Mouse (Mus musculus): ENCODE measurements around the gene Zfp740. TPM values are rescaled to one million over a fixed set of nuclear protein-coding genes. Genes with fewer than 3 reads are reported as not detected.
A peak's percentile ranks its signal among the peaks of the same experiment; 100 is the strongest.

The Zfp740 gene
- polyA plus RNA-seq, 1 experiment = 0.44 TPM

GRCm38 (mm10) chr15:102243229-102244190, 40.5 kb downstream of the Zfp740 start:
- Histone ChIP-seq H3K9me3 (ENCODE audit: control insufficient read depth, low read length) (no peaks in the 10 kb centered on the region; the same call in 1 of the 2 replicates), H3K4me1 (ENCODE audit: control insufficient read depth) (peaks cover 21% of the 10 kb centered on the region), H3K36me3 (ENCODE audit: control insufficient read depth) (no peaks in the 10 kb centered on the region), H3K4me3 (replicated peaks) (no peak overlapping the region), H3K27me3 (ENCODE audit: control insufficient read depth) (peaks cover 88% of the 10 kb centered on the region)
- no peak for TF ChIP-seq TAL1 (IDR thresholded peaks at IDR 0.05; ENCODE audit: low read length)
- no peak for TF ChIP-seq GATA1 (IDR thresholded peaks at IDR 0.05; ENCODE audit: low read length)

GRCm38 (mm10) chr15:102244306-102245191, 41.5 kb downstream of the Zfp740 start:
- Histone ChIP-seq H3K4me1 (ENCODE audit: control insufficient read depth) (peaks cover 21% of the 10 kb centered on the region), H3K4me3 (replicated peaks) (no peak overlapping the region), H3K36me3 (ENCODE audit: control insufficient read depth) (no peaks in the 10 kb centered on the region), H3K9me3 (ENCODE audit: control insufficient read depth, low read length) (no peaks in the 10 kb centered on the region; the same call in 1 of the 2 replicates), H3K27me3 (ENCODE audit: control insufficient read depth) (peaks cover 93% of the 10 kb centered on the region)
- TF ChIP-seq TAL1 (IDR thresholded peaks at IDR 0.05; ENCODE audit: low read length) (no peak), GATA1 (IDR thresholded peaks at IDR 0.05; ENCODE audit: low read length) (no peak)

GRCm38 (mm10) chr15:102245461-102245881, 42.4 kb downstream of the Zfp740 start:
- peaks cover 97% of the 10 kb centered on the region for H3K27me3 ChIP-seq (ENCODE audit: control insufficient read depth)
- no peak for TF ChIP-seq GATA1 (IDR thresholded peaks at IDR 0.05; ENCODE audit: low read length)
- no peak for TF ChIP-seq TAL1 (IDR thresholded peaks at IDR 0.05; ENCODE audit: low read length)
- no peaks in the 10 kb centered on the region for H3K36me3 ChIP-seq (ENCODE audit: control insufficient read depth)
- peaks cover 21% of the 10 kb centered on the region for H3K4me1 ChIP-seq (ENCODE audit: control insufficient read depth)
- H3K9me3 ChIP-seq (ENCODE audit: control insufficient read depth, low read length) = no peaks in the 10 kb centered on the region; the same call in 1 of the 2 replicates
- peak overlapping the region; percentile 55 for H3K4me3 ChIP-seq (replicated peaks)

GRCm38 (mm10) chr15:102245891-102246741, 43.1 kb downstream of the Zfp740 start:
- H3K4me3 ChIP-seq (replicated peaks) = peak overlapping the region; percentile 55
- TF ChIP-seq TAL1 (IDR thresholded peaks at IDR 0.05; ENCODE audit: low read length) (no peak), GATA1 (IDR thresholded peaks at IDR 0.05; ENCODE audit: low read length) (no peak)
- no peaks in the 10 kb centered on the region for H3K36me3 ChIP-seq (ENCODE audit: control insufficient read depth)
- H3K4me1 ChIP-seq (ENCODE audit: control insufficient read depth) = peaks cover 21% of the 10 kb centered on the region
- peaks cover 98% of the 10 kb centered on the region for H3K27me3 ChIP-seq (ENCODE audit: control insufficient read depth)
- no peaks in the 10 kb centered on the region; the same call in 1 of the 2 replicates for H3K9me3 ChIP-seq (ENCODE audit: control insufficient read depth, low read length)

GRCm38 (mm10) chr15:102246866-102247251, 43.8 kb downstream of the Zfp740 start:
- Histone ChIP-seq H3K36me3 (ENCODE audit: control insufficient read depth) (no peaks in the 10 kb centered on the region), H3K4me3 (replicated peaks) (peak overlapping the region; percentile 55), H3K9me3 (ENCODE audit: control insufficient read depth, low read length) (no peaks in the 10 kb centered on the region; the same call in 1 of the 2 replicates), H3K4me1 (ENCODE audit: control insufficient read depth) (peaks cover 21% of the 10 kb centered on the region), H3K27me3 (ENCODE audit: control insufficient read depth) (peaks cover 99% of the 10 kb centered on the region)
- TF ChIP-seq TAL1 (IDR thresholded peaks at IDR 0.05; ENCODE audit: low read length) (no peak), GATA1 (IDR thresholded peaks at IDR 0.05; ENCODE audit: low read length) (no peak)

GRCm38 (mm10) chr15:102247252-102248130, 44.4 kb downstream of the Zfp740 start:
- Histone ChIP-seq H3K4me1 (ENCODE audit: control insufficient read depth) (peaks cover 21% of the 10 kb centered on the region), H3K27me3 (ENCODE audit: control insufficient read depth) (peaks cover 100% of the 10 kb centered on the region), H3K9me3 (ENCODE audit: control insufficient read depth, low read length) (no peaks in the 10 kb centered on the region; the same call in 1 of the 2 replicates), H3K4me3 (replicated peaks) (peak overlapping the region; percentile 50), H3K36me3 (ENCODE audit: control insufficient read depth) (no peaks in the 10 kb centered on the region)
- TF ChIP-seq GATA1 (IDR thresholded peaks at IDR 0.05; ENCODE audit: low read length) (no peak), TAL1 (IDR thresholded peaks at IDR 0.05; ENCODE audit: low read length) (no peak)

GRCm38 (mm10) chr15:102248131-102248811, 45.2 kb downstream of the Zfp740 start:
- Histone ChIP-seq H3K4me1 (ENCODE audit: control insufficient read depth) (peaks cover 21% of the 10 kb centered on the region), H3K4me3 (replicated peaks) (peak overlapping the region; percentile 20), H3K36me3 (ENCODE audit: control insufficient read depth) (no peaks in the 10 kb centered on the region), H3K9me3 (ENCODE audit: control insufficient read depth, low read length) (no peaks in the 10 kb centered on the region; the same call in 1 of the 2 replicates), H3K27me3 (ENCODE audit: control insufficient read depth) (peaks cover 98% of the 10 kb centered on the region)
- TF ChIP-seq TAL1 (IDR thresholded peaks at IDR 0.05; ENCODE audit: low read length) (no peak), GATA1 (IDR thresholded peaks at IDR 0.05; ENCODE audit: low read length) (no peak)
